Mouse (Mus musculus) neural tube, embryonic 15.5 days (tissue): ENCODE measurements at regions not wholly inside any gene's neighbourhood (a gene's known extent, or its start where the extent isn't known, plus 50 kb on each side); places are given as distances from the start of the nearest gene placed in this dataset.

Experiments used
- ATAC-seq: fragments of 200-750 bp; cut with Nextera tagmentation; 2 replicates; pipeline ENCODE4 v1.8.0; 2017; ENCODE audit warnings: mild to moderate bottlenecking, moderate TSS enrichment, moderate library complexity; ENCODE audit not compliant: low FRiP score
- H3K27ac ChIP-seq: fragments of 300-500 bp; sonication (generic); replicated peaks from 2 replicates; pipeline ENCODE4 v1.5.1; 2015; ENCODE audit warnings: mild to moderate bottlenecking, inconsistent platforms
- H3K27me3 ChIP-seq: fragments of 300-500 bp; sonication (generic); replicated peaks from 2 replicates; pipeline ENCODE4 v1.6.1; 2015; ENCODE audit warnings: inconsistent platforms
- H3K36me3 ChIP-seq: fragments of 300-500 bp; sonication (generic); 2 replicates; pipeline ENCODE4 v1.6.1; 2015; ENCODE audit warnings: inconsistent platforms
- H3K4me1 ChIP-seq: fragments of 300-500 bp; sonication (generic); 2 replicates; pipeline ENCODE4 v1.6.1; 2015; ENCODE audit warnings: inconsistent platforms
- H3K4me2 ChIP-seq: fragments of 300-500 bp; sonication (generic); 2 replicates; pipeline ENCODE4 v1.6.1; 2015; ENCODE audit warnings: inconsistent platforms, mild to moderate bottlenecking, moderate library complexity
- H3K4me3 ChIP-seq: fragments of 300-500 bp; sonication (generic); replicated peaks from 2 replicates; pipeline ENCODE4 v1.5.1; 2015; ENCODE audit warnings: mild to moderate bottlenecking, inconsistent platforms
- H3K9ac ChIP-seq: fragments of 300-500 bp; sonication (generic); replicated peaks from 2 replicates; pipeline ENCODE4 v1.6.1; 2015; ENCODE audit warnings: mild to moderate bottlenecking, inconsistent platforms
- H3K9me3 ChIP-seq: fragments of 300-500 bp; sonication (generic); replicated peaks from 2 replicates; pipeline ENCODE4 v1.6.1; 2016; ENCODE audit warnings: inconsistent platforms
- WGBS: fragments of 180-500 bp; shearing (Covaris S2); methylation state at CpG from one replicate; pipeline ENCODE4 v1.1.7; 2015; ENCODE audit warnings: mixed read lengths; 5-methylcytosine and 5-hydroxymethylcytosine counted together

DNA sequence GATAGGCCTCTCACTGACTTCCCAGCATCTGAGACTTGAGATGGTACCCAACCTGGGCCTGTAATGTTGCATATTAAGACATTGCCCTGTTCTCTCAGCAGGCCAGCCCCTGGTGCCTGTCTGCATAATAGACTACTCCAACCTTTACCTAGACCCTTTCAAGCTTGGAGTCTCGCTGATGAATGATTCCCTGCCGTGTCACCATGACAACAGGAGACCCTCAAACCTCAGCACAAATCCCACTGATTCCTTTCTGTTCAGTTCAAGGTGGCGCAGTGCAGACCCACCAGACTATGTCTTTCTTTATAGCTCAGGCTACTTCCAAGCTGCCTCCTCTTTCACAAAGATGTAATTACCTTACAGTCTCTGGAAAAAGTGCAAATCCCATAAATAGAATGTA, 172.0 kb downstream of the Dcdc2c start:
- no peak for ATAC-seq
- Histone ChIP-seq H3K4me2 (no peak overlapping the region), H3K9ac (no peak overlapping the region), H3K27ac (no peak overlapping the region), H3K4me1 (peaks cover 8% of the 10 kb centered on the region; the same call in 1 of the 2 replicates), H3K9me3 (no peaks in the 10 kb centered on the region), H3K36me3 (no peaks in the 10 kb centered on the region), H3K4me3 (no peak overlapping the region), H3K27me3 (no peaks in the 10 kb centered on the region)
- 52% methylated on average over 3 of the region's 3 CpGs for WGBS

DNA sequence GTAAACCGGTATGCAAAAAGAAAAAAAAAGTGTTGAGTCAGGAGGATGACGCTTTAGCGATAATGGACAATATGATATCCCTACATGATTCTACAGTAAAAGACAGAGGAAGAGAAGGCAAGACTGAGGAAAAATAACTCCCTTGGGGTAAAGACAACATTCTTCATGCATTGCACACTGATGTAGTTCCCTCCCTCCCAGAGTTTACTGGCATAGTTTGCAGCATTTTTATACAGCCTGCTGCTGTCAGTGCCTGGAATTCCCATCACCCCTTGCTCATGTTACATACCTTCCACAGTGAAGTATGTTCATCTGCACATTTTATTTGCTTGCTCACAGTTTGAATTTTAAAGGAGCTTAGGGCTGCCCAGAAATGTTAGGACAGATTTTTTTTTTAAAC, 174.2 kb downstream of the Dcdc2c start:
- 83% methylated on average over 3 of the region's 3 CpGs for WGBS
- H3K4me1 ChIP-seq, result peaks cover 8% of the 10 kb centered on the region; the same call in 1 of the 2 replicates
- ATAC-seq, result no peak
- no peak overlapping the region for H3K9ac ChIP-seq
- H3K36me3 ChIP-seq, result no peaks in the 10 kb centered on the region
- no peaks in the 10 kb centered on the region for H3K27me3 ChIP-seq
- no peak overlapping the region for H3K4me2 ChIP-seq
- H3K9me3 ChIP-seq, result no peaks in the 10 kb centered on the region
- H3K4me3 ChIP-seq, result no peak overlapping the region
- no peak overlapping the region for H3K27ac ChIP-seq

DNA sequence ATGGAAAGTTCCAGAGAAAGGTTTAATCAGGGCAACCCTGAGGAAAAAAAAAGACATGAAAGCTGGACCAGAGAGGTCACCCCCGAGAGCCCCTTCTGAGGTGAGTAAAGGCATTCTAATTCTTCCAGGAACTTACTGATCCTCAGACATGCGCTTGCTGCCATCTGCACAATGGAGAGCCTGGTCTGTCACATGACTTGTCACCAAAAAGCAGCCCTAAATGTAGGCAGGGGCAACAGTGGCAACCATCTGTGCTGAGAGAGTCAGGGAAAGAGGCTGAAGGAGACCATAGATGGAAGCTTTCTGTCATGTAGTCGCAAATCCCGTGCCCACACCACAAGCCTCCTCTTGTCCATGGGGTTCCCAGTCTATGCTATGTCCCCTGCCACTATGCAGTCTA, 174.8 kb downstream of the Dcdc2c start:
- 73% methylated on average over 4 of the region's 4 CpGs for WGBS
- H3K27me3 ChIP-seq, result no peaks in the 10 kb centered on the region
- no peak for ATAC-seq

DNA sequence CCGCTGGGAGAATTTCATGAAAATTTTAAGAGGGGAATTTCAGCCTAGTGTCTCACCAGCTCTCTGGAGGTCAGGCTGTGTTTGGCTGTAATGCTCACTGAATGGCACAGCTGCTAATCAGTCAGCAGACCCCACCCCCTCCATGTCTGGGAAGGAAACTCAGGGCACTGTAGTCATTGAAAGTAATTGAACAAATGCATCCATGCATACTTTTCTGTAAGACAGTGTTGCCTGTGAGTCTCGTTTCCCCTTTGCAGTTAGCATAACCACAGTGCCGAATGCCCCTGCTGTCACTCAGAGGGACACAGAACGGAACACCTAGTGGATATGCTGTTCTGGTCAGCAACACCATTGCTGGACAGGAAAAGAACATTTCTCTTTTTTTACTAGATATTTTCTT, 175.4 kb downstream of the Dcdc2c start:
- Histone ChIP-seq H3K4me1 (peaks cover 8% of the 10 kb centered on the region; the same call in 1 of the 2 replicates), H3K4me2 (no peak overlapping the region), H3K9ac (no peak overlapping the region), H3K4me3 (no peak overlapping the region), H3K27me3 (no peaks in the 10 kb centered on the region), H3K27ac (no peak overlapping the region), H3K9me3 (no peaks in the 10 kb centered on the region), H3K36me3 (no peaks in the 10 kb centered on the region)
- no peak for ATAC-seq
- WGBS, result 28% methylated on average over 4 of the region's 4 CpGs

More for the DNA sequence above, 174.8 kb downstream of the Dcdc2c start:
- Histone ChIP-seq H3K9ac (no peak overlapping the region), H3K4me1 (peaks cover 8% of the 10 kb centered on the region; the same call in 1 of the 2 replicates), H3K9me3 (no peaks in the 10 kb centered on the region), H3K4me2 (no peak overlapping the region), H3K4me3 (no peak overlapping the region), H3K36me3 (no peaks in the 10 kb centered on the region), H3K27ac (no peak overlapping the region)

DNA sequence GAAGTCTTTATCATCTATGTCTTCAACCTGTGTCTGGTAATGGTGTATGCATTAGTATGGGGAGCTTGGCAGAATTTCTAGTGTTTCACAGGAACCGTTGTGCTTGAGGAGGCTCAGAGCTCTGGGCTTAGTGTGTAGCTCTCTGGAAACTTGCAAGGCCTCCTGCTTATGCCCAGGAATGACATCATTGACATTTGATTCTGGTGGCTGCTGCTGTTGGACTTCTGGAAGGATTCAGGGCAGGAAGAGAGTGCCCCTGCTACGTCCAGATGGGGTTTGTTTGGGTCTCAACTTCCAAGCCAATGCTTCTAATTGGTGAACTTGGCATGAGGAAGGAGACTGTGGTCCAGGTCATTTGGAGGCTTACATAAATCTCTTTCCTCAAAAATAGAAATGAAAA, 186.9 kb downstream of the Dcdc2c start:
- Histone ChIP-seq H3K36me3 (no peaks in the 10 kb centered on the region), H3K4me3 (no peak overlapping the region), H3K9me3 (no peaks in the 10 kb centered on the region), H3K4me1 (no peaks in the 10 kb centered on the region), H3K9ac (no peak overlapping the region), H3K27ac (no peak overlapping the region), H3K4me2 (no peak overlapping the region), H3K27me3 (no peaks in the 10 kb centered on the region)
- WGBS, result 77% methylated on average over 2 of the region's 2 CpGs
- no peak for ATAC-seq

DNA sequence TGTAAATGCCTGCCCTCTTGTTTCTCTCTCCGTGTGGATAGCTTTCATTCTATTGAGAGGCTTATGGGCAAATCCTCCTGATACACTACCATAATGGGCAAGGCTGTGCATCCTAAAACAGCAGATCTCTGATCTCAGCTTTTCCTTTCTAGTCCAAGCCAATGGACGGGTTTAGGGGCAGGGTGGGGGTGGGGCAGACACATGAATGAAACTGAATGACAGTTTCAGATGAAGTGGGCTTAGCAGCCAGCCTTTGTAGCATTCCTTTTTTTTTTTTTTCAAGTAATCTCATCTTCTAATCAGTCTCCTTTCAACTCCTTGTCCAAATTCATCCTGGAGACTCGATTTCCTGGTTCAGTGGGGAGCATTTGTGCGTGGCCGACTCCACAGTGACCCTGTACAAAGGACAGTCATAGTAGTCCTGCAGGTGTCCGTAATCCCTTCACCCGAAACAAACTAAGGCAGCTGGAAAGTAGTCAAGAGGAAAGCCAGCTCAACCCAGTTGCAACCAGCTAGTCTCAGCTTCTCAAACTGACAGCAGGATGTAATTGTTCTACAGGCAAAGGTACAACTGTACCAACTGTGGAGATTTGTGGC, 193.4 kb downstream of the Dcdc2c start:
- no peak overlapping the region for H3K9ac ChIP-seq
- no peak overlapping the region for H3K4me3 ChIP-seq
- ATAC-seq, result no peak
- H3K27me3 ChIP-seq, result no peaks in the 10 kb centered on the region
- no peaks in the 10 kb centered on the region for H3K36me3 ChIP-seq
- 54% methylated on average over 7 of the region's 7 CpGs for WGBS
- no peaks in the 10 kb centered on the region for H3K4me1 ChIP-seq
- no peaks in the 10 kb centered on the region for H3K9me3 ChIP-seq
- no peak overlapping the region for H3K4me2 ChIP-seq
- no peak overlapping the region for H3K27ac ChIP-seq

DNA sequence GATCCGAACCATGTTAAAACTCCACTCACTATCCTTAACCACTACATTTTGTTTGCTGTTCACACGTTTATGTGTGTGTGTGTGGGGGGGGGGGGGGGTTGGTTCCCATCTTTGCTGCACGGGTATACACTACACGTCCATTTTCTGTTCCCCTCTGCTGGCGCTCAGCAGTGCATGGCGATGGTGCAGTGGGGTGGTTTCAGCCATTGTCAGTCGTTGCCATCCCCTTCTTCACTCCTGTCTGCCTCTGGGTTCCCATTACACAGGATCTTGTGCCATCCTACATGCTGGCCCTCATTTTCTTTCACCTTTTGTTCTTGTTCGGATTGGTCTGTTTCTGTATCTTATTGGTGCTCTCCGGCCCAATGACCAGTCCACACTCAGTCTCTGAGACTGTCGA, 194.4 kb downstream of the Dcdc2c start:
- H3K9ac ChIP-seq, result no peak overlapping the region
- ATAC-seq, result no peak
- WGBS, result 93% methylated on average over 10 of the region's 10 CpGs
- H3K27ac ChIP-seq, result no peak overlapping the region
- no peaks in the 10 kb centered on the region for H3K27me3 ChIP-seq
- H3K36me3 ChIP-seq, result no peaks in the 10 kb centered on the region
- H3K4me2 ChIP-seq, result no peak overlapping the region
- no peaks in the 10 kb centered on the region for H3K4me1 ChIP-seq
- no peak overlapping the region for H3K4me3 ChIP-seq
- no peaks in the 10 kb centered on the region for H3K9me3 ChIP-seq

DNA sequence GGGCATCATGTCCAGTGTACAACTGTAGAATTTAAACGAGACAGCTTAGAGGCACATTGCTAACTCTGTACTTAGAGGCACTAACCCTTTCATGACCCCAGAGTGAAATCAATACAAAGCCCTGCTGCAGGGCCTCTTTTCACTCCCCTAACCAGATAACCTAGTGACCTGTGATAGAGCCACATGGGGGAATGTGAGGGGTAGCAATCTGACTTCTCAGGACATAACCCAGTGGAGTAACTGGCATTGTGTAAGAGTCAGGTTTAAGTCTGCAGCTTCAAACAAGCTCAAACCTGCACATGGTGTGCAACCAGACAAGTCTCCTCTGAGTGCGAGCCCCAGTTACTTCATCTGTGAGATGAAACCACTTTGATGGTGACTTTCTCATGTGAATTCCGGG, 199.1 kb downstream of the Dcdc2c start:
- no peak overlapping the region for H3K4me3 ChIP-seq
- no peaks in the 10 kb centered on the region for H3K36me3 ChIP-seq
- H3K4me1 ChIP-seq, result no peaks in the 10 kb centered on the region
- no peak for ATAC-seq
- no peaks in the 10 kb centered on the region for H3K27me3 ChIP-seq
- no peaks in the 10 kb centered on the region for H3K9me3 ChIP-seq
- no peak overlapping the region for H3K9ac ChIP-seq
- no peak overlapping the region for H3K4me2 ChIP-seq
- WGBS, result 69% methylated on average over 3 of the region's 3 CpGs
- no peak overlapping the region for H3K27ac ChIP-seq

DNA sequence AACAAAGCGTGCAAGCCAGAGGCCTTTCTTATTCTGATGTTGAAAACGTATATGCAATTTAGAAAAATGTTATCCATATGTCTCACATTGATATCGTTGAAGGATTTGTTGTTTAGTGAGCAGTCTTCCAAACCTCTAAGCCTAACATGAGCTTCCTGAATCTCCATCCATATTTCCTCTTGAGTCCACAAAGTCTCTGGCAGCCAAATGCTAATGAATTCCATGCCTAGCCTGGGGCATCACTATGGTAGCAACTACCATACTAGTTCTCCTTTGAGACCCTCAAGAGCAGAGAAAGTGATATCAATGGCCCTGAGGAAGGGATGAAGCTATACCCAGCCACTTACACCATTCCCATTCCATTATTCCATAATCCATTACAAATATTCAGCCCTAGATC, 199.6 kb downstream of the Dcdc2c start:
- no peaks in the 10 kb centered on the region for H3K36me3 ChIP-seq
- no peak for ATAC-seq
- no peak overlapping the region for H3K27ac ChIP-seq
- H3K9ac ChIP-seq, result no peak overlapping the region
- WGBS, result 87% methylated on average over 3 of the region's 3 CpGs
- H3K4me1 ChIP-seq, result no peaks in the 10 kb centered on the region
- no peak overlapping the region for H3K4me2 ChIP-seq
- H3K4me3 ChIP-seq, result no peak overlapping the region
- no peaks in the 10 kb centered on the region for H3K9me3 ChIP-seq
- H3K27me3 ChIP-seq, result no peaks in the 10 kb centered on the region

DNA sequence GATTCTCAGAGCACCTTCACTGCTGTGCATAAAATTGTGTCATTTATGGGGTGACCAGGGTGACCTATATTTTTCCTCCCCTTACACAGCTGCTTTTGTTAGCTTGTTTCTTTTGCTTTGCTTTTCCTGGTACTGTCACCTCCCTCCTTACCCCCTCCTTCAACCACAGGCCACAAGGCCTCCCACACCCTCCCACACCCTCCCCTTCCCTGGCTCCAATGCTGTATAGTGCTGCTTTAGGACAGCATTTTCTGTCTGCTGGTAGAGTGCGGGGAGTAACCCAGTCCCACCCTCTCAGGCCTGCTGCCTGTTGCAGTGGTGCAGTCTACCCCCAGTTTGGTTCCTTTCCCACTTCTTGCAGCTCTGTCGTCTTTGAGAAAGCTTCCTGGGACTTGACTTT, 209.5 kb downstream of the Dcdc2c start:
- H3K36me3 ChIP-seq, result no peaks in the 10 kb centered on the region
- WGBS, result 57% methylated on average over 2 of the region's 2 CpGs
- no peaks in the 10 kb centered on the region for H3K9me3 ChIP-seq
- peaks cover 16% of the 10 kb centered on the region; the same call in 1 of the 2 replicates for H3K4me1 ChIP-seq
- ATAC-seq, result no peak
- no peak overlapping the region for H3K9ac ChIP-seq
- no peak overlapping the region for H3K4me2 ChIP-seq
- H3K27ac ChIP-seq, result no peak overlapping the region
- H3K27me3 ChIP-seq, result no peaks in the 10 kb centered on the region
- H3K4me3 ChIP-seq, result no peak overlapping the region

DNA sequence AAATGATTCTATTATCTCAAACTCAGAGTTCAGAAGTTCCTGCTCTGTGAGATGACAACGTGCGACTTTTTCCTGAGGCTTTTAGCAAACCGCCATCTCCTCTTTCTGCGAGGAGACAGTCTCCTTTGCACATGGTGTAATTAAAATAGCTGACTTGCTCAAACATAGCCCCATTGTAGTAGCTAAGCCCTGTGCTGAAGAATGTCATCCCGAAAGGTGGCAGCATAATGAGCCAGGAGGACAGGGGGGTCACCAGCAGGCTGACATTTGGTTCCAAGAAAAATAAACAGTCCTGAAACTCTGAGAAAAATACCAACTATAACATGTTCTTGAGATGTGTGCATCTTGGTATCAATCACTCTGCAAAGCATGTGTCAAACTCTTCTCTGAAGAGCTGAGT, 219.6 kb downstream of the Dcdc2c start:
- no peak overlapping the region for H3K4me3 ChIP-seq
- no peaks in the 10 kb centered on the region for H3K27me3 ChIP-seq
- H3K36me3 ChIP-seq, result no peaks in the 10 kb centered on the region
- H3K4me2 ChIP-seq, result no peak overlapping the region
- no peak overlapping the region for H3K27ac ChIP-seq
- H3K4me1 ChIP-seq, result no peaks in the 10 kb centered on the region
- WGBS, result 54% methylated on average over 5 of the region's 5 CpGs
- ATAC-seq, result no peak
- H3K9me3 ChIP-seq, result no peaks in the 10 kb centered on the region
- no peak overlapping the region for H3K9ac ChIP-seq

DNA sequence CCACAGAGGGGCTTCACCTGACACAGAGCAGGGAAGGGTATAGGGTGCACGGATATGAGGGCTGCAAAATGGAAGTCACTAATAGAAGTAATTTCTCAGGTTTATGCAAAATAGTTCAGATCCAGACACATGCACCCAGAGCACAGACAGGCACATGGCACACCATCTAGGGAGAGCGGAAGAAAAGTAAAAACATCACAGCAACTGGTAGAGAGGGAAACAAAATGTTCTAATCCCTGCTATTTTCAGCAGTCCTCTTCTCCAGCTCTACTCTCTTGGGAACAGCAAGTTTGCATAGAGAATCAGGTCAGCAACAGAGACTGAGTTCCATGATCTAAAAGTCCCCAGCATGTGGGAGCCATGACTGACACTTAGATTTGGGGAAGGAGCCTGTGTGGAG, 220.4 kb downstream of the Dcdc2c start:
- Histone ChIP-seq H3K9me3 (no peaks in the 10 kb centered on the region), H3K9ac (no peak overlapping the region), H3K27me3 (no peaks in the 10 kb centered on the region), H3K4me2 (no peak overlapping the region), H3K4me3 (no peak overlapping the region), H3K4me1 (no peaks in the 10 kb centered on the region), H3K27ac (no peak overlapping the region), H3K36me3 (no peaks in the 10 kb centered on the region)
- no peak for ATAC-seq
- WGBS, result 94% methylated on average over 2 of the region's 2 CpGs

DNA sequence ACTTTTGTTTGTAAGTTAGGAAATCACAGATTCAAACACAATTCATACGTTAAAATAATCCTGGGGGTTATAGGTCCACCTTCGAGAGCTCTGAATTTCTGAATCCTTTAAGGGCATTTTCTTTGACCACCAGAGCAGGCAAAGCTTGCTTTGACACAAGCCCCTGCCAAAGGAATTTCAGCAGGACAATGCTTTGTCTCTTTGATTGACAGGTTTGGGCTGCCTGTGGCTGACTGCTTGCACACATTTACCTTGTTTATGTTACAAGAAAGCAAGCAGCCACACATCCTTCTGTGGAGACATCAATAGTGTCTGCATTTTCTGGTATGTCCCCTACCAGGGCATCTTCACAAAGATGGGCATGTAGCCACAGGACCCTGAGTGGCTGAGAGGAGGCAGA, 228.5 kb downstream of the Dcdc2c start:
- H3K4me3 ChIP-seq, result no peak overlapping the region
- no peaks in the 10 kb centered on the region for H3K36me3 ChIP-seq
- H3K27me3 ChIP-seq, result no peaks in the 10 kb centered on the region
- whole genome bisulfite sequencing, result 68% methylated on average over 2 of the region's 2 CpGs
- no peaks in the 10 kb centered on the region for H3K9me3 ChIP-seq
- no peak overlapping the region for H3K27ac ChIP-seq
- H3K4me2 ChIP-seq, result no peak overlapping the region
- no peaks in the 10 kb centered on the region for H3K4me1 ChIP-seq
- ATAC-seq, result no peak
- H3K9ac ChIP-seq, result no peak overlapping the region
